Mouse (Mus musculus) heart, embryonic 13.5 days (tissue): Measurements from ENCODE around the gene Cyb561. TPM values are rescaled to one million over a fixed set of nuclear protein-coding genes. Genes with fewer than 3 reads are reported as not detected.

ENCODE experiments used
- ATAC-seq: fragments of 200-750 bp; cut with Nextera tagmentation; 2 replicates; pipeline ENCODE4 v1.8.0; 2017; ENCODE audit warnings: moderate TSS enrichment; ENCODE audit not compliant: insufficient number of reproducible peaks, low FRiP score, low TSS enrichment; ENCODE audit errors: extremely low read depth
- H3K27ac ChIP-seq: fragments of 300-500 bp; sonication (generic); replicated peaks from 2 replicates; pipeline ENCODE4 v1.5.1; 2015; ENCODE audit warnings: moderate library complexity, mild to moderate bottlenecking, inconsistent platforms
- H3K27me3 ChIP-seq: fragments of 300-500 bp; sonication (generic); replicated peaks from 2 replicates; pipeline ENCODE4 v1.6.1; 2015; ENCODE audit warnings: mild to moderate bottlenecking, inconsistent platforms
- H3K36me3 ChIP-seq: fragments of 300-500 bp; sonication (generic); 2 replicates; pipeline ENCODE4 v1.6.1; 2015; ENCODE audit warnings: mild to moderate bottlenecking, inconsistent platforms
- H3K4me1 ChIP-seq: fragments of 300-500 bp; sonication (generic); 2 replicates; pipeline ENCODE4 v1.6.1; 2015; ENCODE audit warnings: inconsistent platforms
- H3K4me2 ChIP-seq: fragments of 300-500 bp; sonication (generic); 2 replicates; pipeline ENCODE4 v1.6.1; 2015; ENCODE audit warnings: inconsistent platforms, mild to moderate bottlenecking, moderate library complexity
- H3K4me3 ChIP-seq: fragments of 300-500 bp; sonication (generic); 2 replicates; pipeline ENCODE4 v1.5.1; 2015; ENCODE audit warnings: moderate library complexity, mild to moderate bottlenecking, inconsistent platforms
- H3K9ac ChIP-seq: fragments of 300-500 bp; sonication (generic); 2 replicates; pipeline ENCODE4 v1.6.1; 2015; ENCODE audit warnings: inconsistent platforms, mild to moderate bottlenecking, moderate library complexity
- H3K9me3 ChIP-seq: fragments of 300-500 bp; sonication (generic); 2 replicates; pipeline ENCODE4 v1.6.1; 2016; ENCODE audit warnings: inconsistent platforms
- WGBS: fragments of 180-500 bp; shearing (Covaris S2); methylation state at CpG from one replicate; pipeline ENCODE4 v1.1.7; 2015; ENCODE audit warnings: mixed read lengths; 5-methylcytosine and 5-hydroxymethylcytosine counted together
- polyA plus RNA-seq: library from polyadenylated mRNA; unstranded; fragments of >200 nt; fragmentation: Nextera tagmentation; extraction: Ambion mirVana; gene quantifications from 2 replicates; pipeline ENCODE4 v1.2.1, GENCODE M21; 2015

Gene Cyb561
- polyA plus RNA-seq, 1 experiment from 2014 or later: 5.2 TPM

DNA sequence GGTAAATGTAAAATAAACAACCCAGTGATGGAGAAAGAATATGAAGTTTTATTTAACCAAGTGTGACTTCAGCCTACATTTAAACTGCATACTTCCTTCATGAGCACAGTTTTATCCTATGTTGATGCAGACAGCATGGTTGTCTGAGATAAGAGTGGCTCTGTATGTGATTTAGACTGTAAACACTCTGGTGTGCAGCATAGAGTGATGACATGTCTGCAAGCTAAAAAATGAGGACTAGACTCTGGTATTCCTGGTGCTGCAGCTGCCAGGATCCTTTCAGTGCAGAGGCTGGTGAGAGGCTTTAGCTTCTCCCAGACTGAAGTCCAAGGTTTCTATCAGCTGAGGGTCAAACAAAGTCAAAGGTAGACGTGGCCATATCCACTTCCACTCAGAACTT, 65.9 kb downstream of the Cyb561 start:
- ATAC-seq: peak; percentile 61; the same call in 1 of the 2 replicates
- Histone ChIP-seq H3K9me3 (no peaks in the 10 kb centered on the region), H3K27me3 (no peaks in the 10 kb centered on the region), H3K4me2 (no peak overlapping the region), H3K27ac (peak overlapping the region; percentile 84), H3K4me3 (no peak overlapping the region), H3K4me1 (peaks cover 51% of the 10 kb centered on the region), H3K9ac (no peak overlapping the region), H3K36me3 (peaks cover 30% of the 10 kb centered on the region)
- 28% methylated on average over 1 of the region's 1 CpGs for WGBS

DNA sequence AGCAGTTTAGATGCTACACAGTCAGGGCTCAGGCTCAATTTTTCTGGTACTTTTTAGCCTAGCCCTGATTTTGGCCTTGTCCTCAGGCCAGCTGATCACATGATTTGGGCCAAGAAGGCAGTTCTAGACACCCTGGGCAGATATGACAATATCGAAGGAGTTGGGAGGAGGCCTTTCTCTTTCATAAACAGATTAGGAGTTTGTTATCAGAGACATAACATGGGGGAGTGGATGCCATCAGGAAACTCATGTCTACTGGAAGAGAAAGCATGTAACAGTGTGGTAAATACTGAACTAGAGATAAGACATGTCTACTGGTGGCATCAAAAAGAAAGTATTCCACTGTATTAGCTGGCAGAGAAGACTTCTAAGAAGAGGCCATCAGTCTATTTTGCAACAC, 67.6 kb downstream of the Cyb561 start:
- H3K36me3 ChIP-seq: peaks cover 37% of the 10 kb centered on the region
- H3K9me3 ChIP-seq: no peaks in the 10 kb centered on the region
- H3K4me1 ChIP-seq: peaks cover 48% of the 10 kb centered on the region
- WGBS: 52% methylated on average over 1 of the region's 1 CpGs
- no peak for ATAC-seq
- no peak overlapping the region for H3K4me3 ChIP-seq
- H3K27ac ChIP-seq: peak overlapping the region; percentile 42; the same call in 1 of the 2 replicates
- H3K9ac ChIP-seq: no peak overlapping the region
- no peaks in the 10 kb centered on the region for H3K27me3 ChIP-seq
- H3K4me2 ChIP-seq: no peak overlapping the region

Other genes starting within 250 kb of the Cyb561 start
- 0.96 and 1.1 TPM in 2 replicates for gene Ace, start 14.6 kb upstream of the Cyb561 start, polyA plus RNA-seq
- not detected in 2 replicates for gene Ace3, start 41.3 kb upstream of the Cyb561 start, polyA plus RNA-seq
- gene Kcnh6, start 54.8 kb upstream of the Cyb561 start, polyA plus RNA-seq: 0.13 and 0.17 TPM in 2 replicates
- 43.0 and 43.8 TPM in 2 replicates for gene Dcaf7, start 83.5 kb upstream of the Cyb561 start, polyA plus RNA-seq
- gene Taco1, start 112.7 kb upstream of the Cyb561 start, polyA plus RNA-seq: 9.0 and 11.0 TPM in 2 replicates
- 20.5 and 21.3 TPM in 2 replicates for gene Map3k3, start 131.3 kb upstream of the Cyb561 start, polyA plus RNA-seq
- not detected in 2 replicates for gene Gm10840, start 207.5 kb upstream of the Cyb561 start, polyA plus RNA-seq
- gene Limd2, start 207.5 kb upstream of the Cyb561 start, polyA plus RNA-seq: 119 TPM in 2 replicates
- 18.9 and 20.4 TPM in 2 replicates for gene Strada, start 248.8 kb upstream of the Cyb561 start, polyA plus RNA-seq